Mouse (Mus musculus): Measurements from ENCODE around the gene Tlk2.

GRCm38 (mm10) chr11:105166780-105167179, 11.8 kb upstream of the Tlk2 start:
- TF ChIP-seq POLR2A (IDR thresholded peaks at IDR 0.05; ENCODE audit: control insufficient read depth, low read depth, low read length): no peak
- TF ChIP-seq CTCF (IDR thresholded peaks at IDR 0.05; ENCODE audit: control insufficient read depth, insufficient read depth, insufficient replicate concordance, low read depth, low read length): no peak
